Mouse (Mus musculus): ENCODE data around the gene Irak2. TPM values are rescaled to one million over a fixed set of nuclear protein-coding genes. Genes with fewer than 3 reads are reported as not detected.
"Not testable (repeated sequence)": the region's sequence is repeated elsewhere in the genome, so short reads cannot be mapped to it uniquely, and the experiment has no call there.

Gene Irak2
- total RNA-seq, 2 experiments from 2014 or later: 23.1 to 64.6 TPM

DNA sequence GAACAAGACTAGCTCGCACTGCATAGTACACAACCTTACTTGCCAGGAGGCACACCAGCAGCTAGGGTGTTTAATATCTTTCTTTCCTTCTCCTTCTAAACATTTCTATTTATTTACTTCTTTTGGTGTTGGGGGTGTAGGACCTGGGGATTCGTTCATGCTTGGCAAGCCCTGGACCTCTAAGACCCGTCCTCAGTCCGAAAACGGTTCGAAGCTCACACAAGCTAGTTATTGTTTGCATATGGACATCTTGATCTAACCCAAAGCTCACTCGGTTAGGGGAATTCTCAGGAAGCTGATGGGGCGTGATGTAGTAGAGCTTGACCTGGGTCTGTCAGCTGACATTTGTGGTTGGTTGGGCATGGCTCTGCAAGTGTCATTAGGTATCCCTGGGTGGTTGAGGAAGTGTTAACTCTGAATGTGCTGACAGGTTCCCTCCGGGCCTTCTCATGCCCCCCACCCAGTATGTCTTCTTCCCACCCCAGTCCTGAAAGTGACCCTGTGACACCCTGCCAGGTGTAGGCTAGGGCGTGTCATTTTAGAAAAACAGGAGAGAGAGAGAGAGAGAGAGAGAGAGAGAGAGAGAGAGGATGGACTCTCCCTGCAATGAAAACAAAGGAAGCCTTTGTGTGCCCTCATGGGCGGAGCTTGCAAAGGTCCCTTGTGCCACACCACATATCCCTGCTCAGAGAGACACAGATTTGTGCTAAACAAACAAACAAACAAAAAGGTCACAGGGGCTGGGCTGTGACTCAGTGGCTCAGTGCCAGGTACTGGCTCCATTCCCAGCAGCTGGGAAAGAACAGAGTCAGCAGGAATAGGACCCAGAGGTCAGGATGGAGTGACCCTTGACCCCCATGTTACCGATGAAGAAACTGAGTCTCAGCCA is 23.3 kb downstream of the Irak2 start:
- ATAC-seq (replicated peaks; ENCODE audit: low FRiP score, poor library complexity, severe bottlenecking): no peak

DNA sequence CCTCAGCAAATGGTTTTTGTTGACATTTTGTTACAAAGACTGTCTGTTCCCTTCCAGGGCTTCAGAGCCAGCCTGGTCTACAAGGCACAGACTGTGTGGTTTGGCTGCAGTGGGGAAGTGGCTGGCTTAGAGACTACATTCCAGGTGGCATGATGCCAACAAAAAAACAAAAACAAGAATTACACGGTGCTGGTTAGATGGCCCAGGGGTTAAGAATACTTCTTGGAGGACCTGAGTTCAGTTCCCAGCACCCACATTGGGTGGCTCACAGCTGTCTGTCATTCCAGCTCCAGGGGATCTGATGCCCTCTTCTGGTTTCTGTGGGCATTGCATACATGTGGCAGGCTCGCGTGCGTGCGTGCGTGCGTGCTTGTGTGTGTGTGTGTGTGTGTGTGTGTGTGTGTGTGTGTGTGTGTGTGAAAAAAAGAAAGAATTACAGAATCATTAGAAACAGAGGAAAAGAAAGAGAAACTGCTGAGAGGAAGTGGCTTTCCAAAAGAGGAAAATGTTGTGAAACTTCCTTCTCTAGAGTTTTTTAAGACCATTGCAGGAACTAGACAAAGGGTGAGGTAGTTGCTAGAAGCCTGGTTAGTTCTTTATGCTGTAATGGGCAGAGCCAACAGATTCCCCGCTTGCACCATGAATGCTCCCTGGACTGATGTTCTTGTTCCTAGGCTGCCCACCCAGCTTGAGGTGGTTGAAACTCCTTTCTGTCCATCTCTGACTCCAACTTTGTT is 24.9 kb downstream of the Irak2 start:
- ATAC-seq (replicated peaks; ENCODE audit: low FRiP score, poor library complexity, severe bottlenecking): no peak

GRCm38 (mm10) chr6:113664305-113664704 is 26.0 kb downstream of the Irak2 start:
- ATAC-seq (replicated peaks; ENCODE audit: low FRiP score, poor library complexity, severe bottlenecking): no peak

GRCm38 (mm10) chr6:113667611-113668122 is 29.4 kb downstream of the Irak2 start:
- ATAC-seq (replicated peaks; ENCODE audit: low FRiP score, poor library complexity, severe bottlenecking): no peak

- ATAC-seq (replicated peaks; ENCODE audit: low FRiP score, poor library complexity, severe bottlenecking): no peak
Observed at GRCm38 (mm10) chr6:113668287-113669154, 30.3 kb downstream of the Irak2 start.

- no peak for ATAC-seq (replicated peaks; ENCODE audit: low FRiP score, poor library complexity, severe bottlenecking)
Observed at GRCm38 (mm10) chr6:113669821-113670220, 31.6 kb downstream of the Irak2 start.

GRCm38 (mm10) chr6:113672029-113672428 is 33.8 kb downstream of the Irak2 start:
- ATAC-seq (replicated peaks; ENCODE audit: low FRiP score, poor library complexity, severe bottlenecking): not testable (repeated sequence)

DNA sequence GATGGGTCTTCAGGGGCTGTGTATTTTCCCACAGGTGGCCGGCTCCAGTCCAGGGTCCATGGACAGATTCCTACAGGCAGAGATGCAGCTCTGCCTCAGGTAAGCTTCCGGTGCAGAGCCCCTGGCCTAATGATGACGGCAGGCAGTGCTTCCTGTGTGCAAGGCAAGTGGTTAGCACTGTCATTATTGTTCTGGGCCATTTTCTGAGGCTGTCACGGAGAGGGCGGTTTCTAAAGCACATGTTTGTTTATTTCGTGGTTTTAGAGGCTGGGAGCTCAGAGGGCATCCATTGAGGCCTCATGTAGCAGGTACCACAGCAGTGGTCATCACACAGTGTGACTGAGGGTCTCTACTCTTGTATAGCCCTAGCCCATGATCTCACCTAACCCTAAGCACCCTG is 34.7 kb downstream of the Irak2 start:
- ATAC-seq (replicated peaks; ENCODE audit: low FRiP score, poor library complexity, severe bottlenecking): no peak

DNA sequence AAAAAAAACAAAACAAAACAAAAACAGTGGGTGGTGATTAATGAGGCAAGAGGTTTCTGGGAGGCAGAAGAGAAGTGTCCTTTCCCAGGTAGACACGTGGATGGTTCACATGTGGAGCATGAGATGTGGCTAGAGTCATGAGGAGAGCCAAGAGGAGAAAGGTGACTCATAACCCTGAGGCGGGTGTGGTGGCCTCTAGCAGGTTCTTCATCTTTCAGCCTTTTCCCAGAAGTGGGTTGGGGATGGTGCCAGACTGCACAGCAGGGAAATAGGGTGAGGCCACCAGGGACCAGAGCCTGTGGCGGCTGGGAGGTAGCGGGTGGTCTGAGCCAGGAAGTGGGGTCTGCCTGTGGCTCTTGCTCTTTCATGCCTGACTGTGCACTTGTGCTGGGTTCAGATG is 37.0 kb downstream of the Irak2 start:
- ATAC-seq (replicated peaks; ENCODE audit: low FRiP score, poor library complexity, severe bottlenecking): no peak

DNA sequence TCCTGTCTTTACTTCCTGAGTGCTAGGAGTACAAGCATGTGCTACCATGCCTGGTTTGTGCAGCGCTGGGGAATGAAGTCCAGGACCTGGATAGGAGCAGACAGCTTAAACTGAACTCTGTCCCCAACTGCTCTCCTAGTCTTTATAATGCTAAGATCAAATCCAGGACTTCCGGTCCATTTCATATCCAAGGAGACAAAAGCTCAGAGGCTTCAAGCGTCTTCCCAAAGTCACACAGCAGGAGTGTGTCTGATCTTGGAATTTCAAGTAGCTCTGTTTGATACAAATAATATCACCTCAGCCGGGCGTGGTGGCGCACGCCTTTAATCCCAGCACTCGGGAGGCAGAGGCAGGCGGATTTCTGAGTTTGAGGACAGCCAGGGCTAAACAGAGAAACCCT is 37.7 kb downstream of the Irak2 start:
- ATAC-seq (replicated peaks; ENCODE audit: low FRiP score, poor library complexity, severe bottlenecking): no peak

- ATAC-seq (replicated peaks; ENCODE audit: low FRiP score, poor library complexity, severe bottlenecking): no peak
Observed at GRCm38 (mm10) chr6:113677070-113677734, 38.9 kb downstream of the Irak2 start.

DNA sequence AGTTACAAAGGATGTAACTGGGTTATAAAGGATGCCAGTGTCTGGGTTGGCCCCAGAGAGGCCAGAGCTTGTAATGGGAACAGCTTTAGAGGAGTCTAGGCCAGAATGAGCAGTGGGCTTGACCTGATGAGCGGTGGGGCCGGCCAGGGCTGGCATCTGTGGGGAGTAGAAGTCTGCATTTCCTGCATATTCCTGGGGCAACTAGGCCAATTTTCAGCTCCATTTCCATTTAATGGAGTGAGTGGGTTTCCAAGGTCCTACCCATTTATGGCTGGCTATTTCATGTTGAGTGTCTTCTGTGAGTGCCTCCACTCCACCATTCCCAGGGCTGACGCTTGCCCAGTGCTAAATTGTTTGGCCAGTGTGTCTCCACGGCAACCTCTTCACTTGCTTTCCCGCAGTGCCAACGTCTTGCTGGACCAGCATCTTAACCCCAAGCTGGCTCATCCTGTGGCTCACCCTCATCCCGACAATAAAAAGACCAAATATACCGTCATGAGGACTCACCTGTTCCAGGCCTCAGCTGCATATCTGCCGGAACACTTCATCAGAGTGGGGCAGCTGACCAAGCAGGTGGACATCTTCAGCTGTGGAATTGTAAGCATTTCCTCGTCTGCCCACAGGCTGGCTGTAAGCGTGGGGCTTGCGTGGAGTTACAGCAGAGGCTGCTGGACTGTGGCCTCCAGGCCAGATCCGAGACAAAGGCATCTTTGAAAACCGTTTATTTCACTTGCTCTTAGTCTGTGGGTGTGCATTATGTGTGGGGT is 40.2 kb downstream of the Irak2 start:
- no peak for ATAC-seq (replicated peaks; ENCODE audit: low FRiP score, poor library complexity, severe bottlenecking)

DNA sequence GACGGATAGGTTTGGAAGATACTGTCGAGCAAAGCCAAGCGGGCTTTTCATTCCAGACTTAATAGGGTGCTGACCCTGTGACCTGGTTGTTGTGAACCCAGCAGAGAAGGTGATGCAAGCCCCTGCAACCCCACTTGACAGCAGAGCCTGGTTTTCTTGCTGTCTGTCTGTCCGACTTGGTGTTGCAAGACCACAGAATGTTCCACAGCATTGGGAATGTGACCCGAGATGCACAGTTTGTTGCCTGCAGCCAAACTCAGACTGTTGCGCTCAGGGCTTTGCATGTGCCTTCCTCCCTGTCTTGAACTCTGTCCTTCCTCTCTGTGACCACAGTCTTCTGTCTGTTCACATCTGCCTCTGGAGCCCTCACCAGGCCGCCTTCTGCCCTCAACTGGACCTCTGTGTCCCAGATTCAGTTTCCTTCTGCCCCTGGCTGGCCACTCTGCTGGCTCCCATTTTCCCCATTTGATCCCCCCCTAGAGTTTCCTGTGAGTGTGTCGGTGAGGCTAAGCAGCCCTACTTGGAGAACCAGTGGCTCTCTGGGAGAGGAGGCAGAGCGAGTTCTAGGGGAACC is 41.8 kb downstream of the Irak2 start:
- no peak for ATAC-seq (replicated peaks; ENCODE audit: low FRiP score, poor library complexity, severe bottlenecking)

DNA sequence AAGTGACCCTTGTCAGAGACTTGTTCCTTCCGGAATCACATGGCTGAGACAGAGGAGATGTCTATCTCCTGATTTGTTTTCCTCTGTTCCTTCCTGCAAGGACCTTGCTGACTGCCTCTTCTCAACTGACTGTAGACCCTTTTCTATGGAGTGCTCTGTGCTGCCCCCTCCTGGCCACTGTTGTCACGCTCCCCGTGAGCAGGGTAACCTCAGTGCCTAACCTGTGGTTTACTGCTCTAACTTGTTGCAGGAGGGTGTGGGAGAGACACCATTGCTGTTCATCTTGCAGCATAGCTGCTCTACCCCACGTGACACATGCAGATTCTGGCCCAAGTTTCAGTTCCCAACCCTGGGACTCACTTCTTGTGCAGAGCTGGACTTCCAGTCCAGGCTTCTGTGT is 43.0 kb downstream of the Irak2 start:
- peak; percentile 85 for ATAC-seq (replicated peaks; ENCODE audit: low FRiP score, poor library complexity, severe bottlenecking)

GRCm38 (mm10) chr6:113683081-113683825 is 45.0 kb downstream of the Irak2 start:
- ATAC-seq (replicated peaks; ENCODE audit: low FRiP score, poor library complexity, severe bottlenecking): no peak

DNA sequence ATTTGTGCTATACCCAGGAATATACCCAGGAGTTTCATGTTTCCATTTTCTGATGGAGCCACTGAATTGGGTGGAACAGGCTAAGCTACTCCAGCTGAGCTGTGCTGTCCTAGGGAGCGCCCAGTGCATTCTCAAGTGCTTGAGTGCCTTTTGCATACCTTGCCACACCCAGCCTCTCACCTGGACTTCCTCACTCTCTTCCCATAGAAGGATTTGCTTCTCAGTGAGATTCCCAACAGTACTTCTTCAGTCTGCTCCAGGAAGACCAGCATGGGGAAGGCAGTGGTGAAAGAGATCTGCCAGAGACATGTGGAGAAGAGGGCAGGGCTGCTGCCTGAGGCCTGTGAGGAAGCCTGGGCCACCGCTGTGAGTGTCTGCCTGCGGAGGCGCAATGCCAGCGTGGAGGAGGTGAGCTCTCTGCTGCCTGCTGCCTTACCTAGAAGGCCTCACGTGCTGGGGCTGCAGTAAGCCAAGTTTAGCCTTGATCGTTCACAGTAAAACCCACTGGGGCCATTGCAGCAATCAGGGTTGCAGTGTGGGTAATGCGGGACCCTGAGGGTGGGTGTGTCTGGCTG is 48.4 kb downstream of the Irak2 start:
- ATAC-seq (replicated peaks; ENCODE audit: low FRiP score, poor library complexity, severe bottlenecking): no peak

- no peak for ATAC-seq (replicated peaks; ENCODE audit: low FRiP score, poor library complexity, severe bottlenecking)
Observed at GRCm38 (mm10) chr6:113690008-113690399, 51.7 kb downstream of the Irak2 start.
